Mouse (Mus musculus): ENCODE results near the gene Dnajc14. TPM values are rescaled to one million over a fixed set of nuclear protein-coding genes. Genes with fewer than 3 reads are reported as not detected.

The Dnajc14 gene
- 24.2 and 25.3 TPM in 2 replicates for polyA plus RNA-seq (2012; rRNA removed)

DNA sequence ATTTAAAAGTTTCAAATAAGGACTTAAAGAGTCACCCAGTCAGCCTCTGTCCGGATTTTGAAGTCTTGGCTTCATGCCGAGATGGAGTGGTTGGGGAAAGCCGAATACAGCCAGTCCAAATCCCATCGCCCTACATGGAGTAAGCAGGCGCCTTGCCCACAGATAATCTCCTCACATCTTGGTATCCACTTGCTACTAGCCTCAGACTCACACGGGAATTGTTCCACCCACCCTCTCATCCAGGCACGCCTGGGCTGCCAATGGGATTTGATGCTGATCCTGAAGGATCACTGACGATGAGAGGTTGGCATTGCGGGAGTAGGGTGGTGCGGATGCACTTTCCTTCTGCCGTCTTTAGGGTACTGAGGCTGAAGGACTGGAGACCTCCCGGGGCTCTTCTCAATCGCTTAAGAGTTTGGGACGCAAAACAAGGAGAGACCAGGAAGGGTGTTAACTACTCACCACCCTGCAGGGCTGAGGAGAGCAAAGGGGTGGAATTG is at the start of gene Dnajc14:
Gene Dnajc14 (plus strand): TSS at position 292 of the 500 bp plus-strand sequence.
- peak; percentile 61 to 76 for DNase-seq (ENCODE audit: extremely low spot score in 1 of 2, low spot score in 1 of 2)

DNA sequence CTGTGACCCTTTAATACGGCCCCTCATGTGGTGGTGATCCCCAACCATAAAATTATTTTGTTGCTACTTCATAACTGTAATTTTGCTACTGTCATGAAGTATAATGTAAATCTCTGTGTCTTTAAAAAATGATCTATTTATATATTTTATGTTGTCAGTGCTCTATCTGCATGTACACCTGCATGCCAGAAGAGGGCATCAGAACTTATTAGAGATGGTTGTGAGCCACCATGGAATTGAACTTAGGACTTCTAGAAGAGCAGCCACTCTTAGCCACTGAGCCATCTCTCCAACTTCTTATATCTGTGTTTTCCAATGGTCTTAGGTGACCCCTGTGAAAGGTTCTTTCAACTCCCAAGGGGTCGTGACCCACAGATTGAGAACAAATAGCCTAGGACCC is 31.0 kb upstream of the Dnajc14 start:
- no peak for DNase-seq (ENCODE audit: extremely low spot score in 1 of 2, low spot score in 1 of 2)

- DNase-seq (ENCODE audit: extremely low spot score in 1 of 2, low spot score in 1 of 2) = no peak
Measured at GRCm38 (mm10) chr10:128773685-128774084, 30.2 kb upstream of the Dnajc14 start.

GRCm38 (mm10) chr10:128778441-128778840 is 25.4 kb upstream of the Dnajc14 start:
- DNase-seq (ENCODE audit: extremely low spot score in 1 of 2, low spot score in 1 of 2) = no peak

GRCm38 (mm10) chr10:128779011-128779795 is 24.7 kb upstream of the Dnajc14 start:
- DNase-seq (ENCODE audit: extremely low spot score in 1 of 2, low spot score in 1 of 2) = no peak

- no peak for DNase-seq (ENCODE audit: extremely low spot score in 1 of 2, low spot score in 1 of 2)
Measured at GRCm38 (mm10) chr10:128780200-128780599, 23.7 kb upstream of the Dnajc14 start.

- DNase-seq (ENCODE audit: extremely low spot score in 1 of 2, low spot score in 1 of 2) = no peak
Measured at GRCm38 (mm10) chr10:128790398-128791124, 13.3 kb upstream of the Dnajc14 start, which contains the start of gene Mmp19. Gene Mmp19, plus strand, starts transcription at chr10:128790910.

DNA sequence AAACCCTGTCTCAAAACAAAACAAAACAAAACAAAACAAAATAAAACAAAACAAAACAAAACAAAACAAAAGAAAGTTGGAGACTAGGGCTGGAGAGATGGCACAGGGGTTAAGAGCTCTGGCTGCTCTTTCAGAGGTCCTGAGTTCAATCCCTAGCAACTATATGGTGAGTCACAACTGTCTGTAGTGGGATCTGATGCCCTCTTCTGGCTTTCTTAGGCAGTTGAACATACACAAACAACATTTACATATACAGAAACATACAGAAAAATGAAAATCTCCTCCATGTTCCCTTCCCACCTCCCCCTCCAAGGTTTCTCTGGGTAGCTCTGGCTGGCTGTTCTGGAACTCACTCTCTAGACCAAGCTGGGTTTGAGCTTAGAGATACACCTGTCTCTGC is 11.8 kb upstream of the Dnajc14 start:
- no peak for DNase-seq (ENCODE audit: extremely low spot score in 1 of 2, low spot score in 1 of 2)

DNA sequence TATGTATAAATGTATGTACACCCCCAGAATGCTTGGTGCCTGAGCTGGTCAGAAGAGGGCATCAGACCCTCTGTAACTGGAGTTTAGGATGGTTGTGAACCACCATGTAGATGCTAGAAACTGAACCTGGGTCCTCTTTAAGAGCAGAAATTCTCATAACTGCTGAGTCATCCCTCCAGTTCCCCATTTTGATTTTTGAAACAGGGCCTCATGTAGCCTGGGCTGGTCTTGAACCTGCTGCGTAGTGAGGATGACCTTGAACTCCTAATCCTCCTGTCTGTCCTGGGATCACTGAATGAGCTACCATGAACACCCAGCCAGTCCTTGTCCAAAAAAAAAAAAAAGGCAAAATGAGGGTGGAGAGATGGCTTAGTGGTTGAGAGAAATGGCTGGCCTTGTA is 10.6 kb upstream of the Dnajc14 start:
- DNase-seq (ENCODE audit: extremely low spot score in 1 of 2, low spot score in 1 of 2) = no peak

DNA sequence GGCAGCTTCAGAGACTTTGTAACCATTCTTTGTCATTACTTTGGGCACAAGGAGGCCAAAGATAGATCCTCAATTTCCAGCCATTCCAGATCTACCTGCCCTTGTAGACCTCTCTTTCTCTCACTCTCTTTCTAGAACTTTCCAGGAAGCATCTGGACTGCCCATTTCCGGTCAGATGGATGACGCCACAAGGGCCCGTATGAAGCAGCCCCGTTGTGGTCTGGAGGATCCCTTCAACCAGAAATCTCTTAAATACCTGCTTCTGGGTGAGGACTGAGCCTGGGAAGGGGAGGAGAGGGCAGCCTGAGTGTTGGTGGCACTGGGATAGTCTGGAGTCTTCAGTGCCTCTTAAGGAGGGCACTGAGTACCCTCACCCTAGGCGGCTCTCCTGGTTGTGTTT is 9.5 kb upstream of the Dnajc14 start:
- DNase-seq (ENCODE audit: extremely low spot score in 1 of 2, low spot score in 1 of 2) = no peak

DNA sequence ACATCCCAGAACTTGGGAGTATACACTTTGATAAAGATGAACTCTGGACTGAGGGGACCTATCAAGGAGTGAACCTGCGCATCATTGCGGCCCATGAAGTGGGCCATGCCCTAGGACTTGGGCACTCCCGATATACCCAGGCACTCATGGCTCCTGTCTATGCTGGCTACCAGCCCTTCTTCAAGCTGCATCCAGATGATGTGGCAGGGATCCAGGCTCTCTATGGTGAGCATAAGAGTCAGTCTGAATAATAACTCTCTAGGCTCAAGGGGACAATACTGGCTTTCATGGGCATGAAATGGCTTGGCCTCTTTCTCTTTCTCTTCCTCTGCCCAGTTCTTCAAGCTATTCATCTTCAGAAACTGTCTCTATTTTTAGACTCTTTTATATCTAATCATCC is 8.3 kb upstream of the Dnajc14 start:
- peak in 1 of 2 experiments; percentile 38 for DNase-seq (ENCODE audit: extremely low spot score in 1 of 2, low spot score in 1 of 2)

DNA sequence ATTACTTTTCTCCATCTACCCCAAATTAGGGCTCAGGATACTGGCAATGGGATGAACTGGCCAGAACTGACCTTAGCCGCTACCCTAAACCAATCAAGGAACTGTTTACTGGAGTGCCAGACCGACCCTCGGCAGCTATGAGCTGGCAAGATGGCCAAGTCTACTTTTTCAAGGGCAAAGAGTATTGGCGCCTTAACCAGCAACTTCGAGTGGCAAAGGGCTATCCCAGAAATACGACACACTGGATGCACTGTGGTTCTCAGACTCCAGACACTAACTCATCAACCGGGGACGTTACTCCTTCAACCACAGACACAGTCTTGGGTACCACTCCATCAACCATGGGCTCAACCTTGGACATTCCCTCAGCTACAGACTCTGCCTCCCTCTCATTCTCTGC is 5.2 kb upstream of the Dnajc14 start:
- DNase-seq (ENCODE audit: extremely low spot score in 1 of 2, low spot score in 1 of 2) = no peak

GRCm38 (mm10) chr10:128801981-128802495 is 1.8 kb upstream of the Dnajc14 start:
- no peak for DNase-seq (ENCODE audit: extremely low spot score in 1 of 2, low spot score in 1 of 2)

- no peak for DNase-seq (ENCODE audit: extremely low spot score in 1 of 2, low spot score in 1 of 2)
Measured at GRCm38 (mm10) chr10:128802956-128803355, 906 bp upstream of the Dnajc14 start.

DNA sequence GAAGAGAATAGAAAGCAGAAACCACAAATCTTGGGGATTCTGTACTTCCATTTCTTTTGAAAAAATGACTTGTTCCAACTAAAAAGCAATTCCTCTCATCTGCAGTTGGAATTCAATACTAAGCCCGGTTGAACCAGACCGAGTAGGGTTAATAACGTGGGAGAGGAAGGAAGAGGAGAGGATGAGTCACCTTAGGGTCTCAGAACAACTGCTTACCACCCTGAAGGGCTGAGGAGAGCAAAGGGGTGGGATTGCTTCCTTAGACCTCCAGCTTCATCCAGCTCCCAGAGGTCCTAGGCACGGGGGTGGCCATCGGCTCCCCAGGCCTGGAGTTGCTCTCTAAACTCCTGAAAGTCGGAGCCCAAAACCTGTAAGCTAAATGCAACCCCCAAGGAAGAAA is 501 bp upstream of the Dnajc14 start:
- DNase-seq (ENCODE audit: extremely low spot score in 1 of 2, low spot score in 1 of 2) = no peak

- DNase-seq (ENCODE audit: extremely low spot score in 1 of 2, low spot score in 1 of 2) = peak; percentile 52 to 75
Measured at GRCm38 (mm10) chr10:128804271-128805091, 619 bp downstream of the Dnajc14 start, which contains the start of gene Tmem198b. Gene Tmem198b, minus strand, starts transcription at chr10:128804370.

DNA sequence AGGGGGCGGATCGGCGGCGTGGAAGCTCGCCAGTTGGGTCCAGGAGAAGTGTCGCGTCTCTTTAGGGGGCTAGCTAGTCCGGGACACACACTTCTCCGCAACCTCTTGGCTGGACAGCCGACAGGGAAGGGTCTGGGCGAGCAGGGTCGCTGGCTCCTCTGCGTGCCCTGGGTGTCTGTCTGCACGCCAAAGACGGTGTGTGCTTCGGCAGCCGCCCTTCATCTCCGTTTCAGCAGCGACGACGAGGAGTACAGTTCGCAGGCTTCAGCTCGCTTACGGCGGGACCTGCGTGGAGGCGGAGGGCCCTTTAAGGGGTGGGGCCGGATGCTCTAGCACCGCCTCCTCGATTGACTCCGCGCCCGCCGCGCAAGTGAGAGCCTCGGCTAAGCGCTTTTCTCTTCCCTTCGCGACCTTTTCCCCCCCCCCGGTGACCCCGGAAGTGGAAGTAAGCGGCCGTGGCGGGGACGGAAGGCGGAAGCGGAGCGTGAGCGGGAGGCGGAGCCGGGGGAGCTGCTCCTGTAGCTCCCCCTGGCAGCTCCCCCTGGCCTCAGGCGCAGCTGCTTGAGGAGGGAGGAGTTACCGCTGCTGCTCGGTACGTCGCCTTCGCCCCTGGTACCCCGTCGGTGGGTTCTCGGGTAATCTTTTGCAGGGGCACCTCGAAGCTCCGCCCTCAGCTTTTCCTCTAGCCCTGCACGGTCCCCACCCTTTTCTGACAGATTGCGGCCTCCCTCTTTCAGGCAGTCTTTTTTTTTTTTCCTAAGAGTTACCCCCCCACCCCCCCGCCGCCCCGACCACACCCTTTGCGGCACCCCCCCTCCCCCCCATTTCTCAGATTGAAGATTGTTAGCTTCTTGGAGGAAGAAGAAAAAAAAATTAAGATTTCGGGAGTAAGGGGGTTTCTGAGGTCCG is 1.5 kb downstream of the Dnajc14 start:
- DNase-seq (ENCODE audit: extremely low spot score in 1 of 2, low spot score in 1 of 2) = peak; percentile 93 to 95

- DNase-seq (ENCODE audit: extremely low spot score in 1 of 2, low spot score in 1 of 2) = no peak
Measured at GRCm38 (mm10) chr10:128806086-128806485, 2.2 kb downstream of the Dnajc14 start.

DNA sequence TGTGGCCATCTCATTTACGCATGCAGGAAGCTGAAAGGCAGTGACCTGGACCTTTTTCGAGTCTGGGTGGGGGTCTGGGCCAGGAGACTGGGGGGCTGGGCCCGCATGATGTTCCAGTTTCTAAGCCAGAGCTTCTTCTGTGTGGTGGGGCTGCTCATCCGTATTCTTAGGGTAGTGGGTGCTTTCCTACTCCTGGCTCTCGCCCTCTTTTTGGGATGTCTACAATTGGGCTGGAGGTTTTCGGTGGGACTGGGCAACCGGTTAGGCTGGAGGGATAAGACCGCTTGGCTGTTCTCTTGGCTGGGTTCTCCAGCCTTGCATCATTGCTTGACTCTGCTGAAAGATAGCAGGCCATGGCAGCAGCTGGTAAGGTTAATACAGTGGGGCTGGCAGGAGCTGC is 3.2 kb downstream of the Dnajc14 start:
- no peak for DNase-seq (ENCODE audit: extremely low spot score in 1 of 2, low spot score in 1 of 2)

Measured in frontal cortex, adult 2 months (tissue).